Mouse (Mus musculus) intestine, postnatal 0 days (tissue): ENCODE measurements at regions not wholly inside any gene's neighbourhood (a gene's known extent, or its start where the extent isn't known, plus 50 kb on each side); places are given as distances from the start of the nearest gene placed in this dataset.

Experiments
- ATAC-seq: fragments of 200-750 bp; cut with Nextera tagmentation; 2 replicates; pipeline ENCODE4 v1.8.0; 2017; ENCODE audit warnings: mild to moderate bottlenecking, moderate TSS enrichment, moderate library complexity
- H3K27ac ChIP-seq: fragments of 300-500 bp; sonication (generic); 2 replicates; pipeline ENCODE4 v1.5.1; 2014; ENCODE audit warnings: mild to moderate bottlenecking, low read depth, low read length, moderate library complexity
- H3K27me3 ChIP-seq: fragments of 300-500 bp; sonication (generic); replicated peaks from 2 replicates; pipeline ENCODE4 v1.6.1; 2014; ENCODE audit warnings: low read length, mixed read lengths; ENCODE audit not compliant: control insufficient read depth, insufficient read depth
- H3K36me3 ChIP-seq: fragments of 300-500 bp; sonication (generic); 2 replicates; pipeline ENCODE4 v1.6.1; 2014; ENCODE audit warnings: mild to moderate bottlenecking, moderate library complexity; ENCODE audit not compliant: control insufficient read depth, insufficient read depth
- H3K4me1 ChIP-seq: fragments of 300-500 bp; sonication (generic); replicated peaks from 2 replicates; pipeline ENCODE4 v1.6.1; 2014; ENCODE audit warnings: antibody characterized with exemption, low read length, mixed read lengths; ENCODE audit not compliant: control insufficient read depth, insufficient read depth
- H3K4me2 ChIP-seq: fragments of 300-500 bp; sonication (generic); replicated peaks from 2 replicates; pipeline ENCODE4 v1.6.1; 2014; ENCODE audit warnings: low read depth, mild to moderate bottlenecking, moderate library complexity
- H3K4me3 ChIP-seq: fragments of 300-500 bp; sonication (generic); 2 replicates; pipeline ENCODE4 v1.5.1; 2014; ENCODE audit warnings: low read depth, low read length
- H3K9ac ChIP-seq: fragments of 300-500 bp; sonication (generic); 2 replicates; pipeline ENCODE4 v1.6.1; 2014; ENCODE audit warnings: mild to moderate bottlenecking, low read depth, low read length
- H3K9me3 ChIP-seq: fragments of 300-500 bp; sonication (generic); 2 replicates; pipeline ENCODE4 v1.6.1; 2016; ENCODE audit warnings: mixed run types; ENCODE audit not compliant: control insufficient read depth
- CTCF ChIP-seq: sonication (generic); IDR thresholded peaks from 2 replicates; pipeline ENCODE4 v1.5.1; 2016; ENCODE audit warnings: low read depth, mild to moderate bottlenecking, control low read depth, antibody characterized with exemption, moderate library complexity
- WGBS: fragments of 180-500 bp; shearing (Covaris S2); extraction: QIAGEN DNeasy Blood & Tissue Kit; methylation state at CpG from one replicate; pipeline ENCODE4 v1.1.7; 2014; 5-methylcytosine and 5-hydroxymethylcytosine counted together

GRCm38 (mm10) chr2:17939183-17939856 lies 57.4 kb downstream of the H2al2a start:
- no peak for TF ChIP-seq CTCF
- WGBS, result 60% methylated on average over 4 of the region's 4 CpGs
- H3K27ac ChIP-seq, result no peak overlapping the region
- no peak overlapping the region for H3K9ac ChIP-seq
- H3K27me3 ChIP-seq, result no peaks in the 10 kb centered on the region
- H3K4me1 ChIP-seq, result no peaks in the 10 kb centered on the region
- no peak overlapping the region for H3K4me2 ChIP-seq
- H3K9me3 ChIP-seq, result no peaks in the 10 kb centered on the region
- ATAC-seq, result no peak
- no peak overlapping the region for H3K4me3 ChIP-seq
- no peaks in the 10 kb centered on the region for H3K36me3 ChIP-seq

- H3K9me3 ChIP-seq, result no peaks in the 10 kb centered on the region
- H3K4me1 ChIP-seq, result no peaks in the 10 kb centered on the region
- 63% methylated on average over 4 of the region's 4 CpGs for WGBS
- no peak overlapping the region for H3K4me3 ChIP-seq
- H3K27me3 ChIP-seq, result no peaks in the 10 kb centered on the region
- H3K27ac ChIP-seq, result no peak overlapping the region
- ATAC-seq, result no peak
- no peak for TF ChIP-seq CTCF
- no peaks in the 10 kb centered on the region for H3K36me3 ChIP-seq
- H3K9ac ChIP-seq, result no peak overlapping the region
- no peak overlapping the region for H3K4me2 ChIP-seq
Measured at GRCm38 (mm10) chr2:17936527-17937139, 60.1 kb downstream of the H2al2a start.

GRCm38 (mm10) chr2:17935916-17936315 lies 60.8 kb downstream of the H2al2a start:
- 82% methylated on average over 12 of the region's 12 CpGs for WGBS
- Histone ChIP-seq H3K9ac (no peak overlapping the region), H3K27me3 (no peaks in the 10 kb centered on the region), H3K27ac (no peak overlapping the region), H3K4me1 (no peaks in the 10 kb centered on the region), H3K9me3 (no peaks in the 10 kb centered on the region), H3K4me3 (no peak overlapping the region), H3K4me2 (no peak overlapping the region), H3K36me3 (no peaks in the 10 kb centered on the region)
- TF ChIP-seq CTCF, result no peak
- no peak for ATAC-seq

- WGBS, result 96% methylated on average over 6 of the region's 6 CpGs
- no peak for TF ChIP-seq CTCF
- Histone ChIP-seq H3K9me3 (no peaks in the 10 kb centered on the region), H3K9ac (no peak overlapping the region), H3K27ac (no peak overlapping the region), H3K4me3 (no peak overlapping the region), H3K27me3 (no peaks in the 10 kb centered on the region), H3K36me3 (no peaks in the 10 kb centered on the region), H3K4me2 (no peak overlapping the region), H3K4me1 (no peaks in the 10 kb centered on the region)
- no peak for ATAC-seq
Measured at GRCm38 (mm10) chr2:17935466-17935865, 61.3 kb downstream of the H2al2a start.

GRCm38 (mm10) chr2:17934610-17935009 lies 62.1 kb downstream of the H2al2a start:
- ATAC-seq, result no peak
- 93% methylated on average over 10 of the region's 10 CpGs for WGBS
- no peaks in the 10 kb centered on the region for H3K27me3 ChIP-seq
- H3K4me2 ChIP-seq, result no peak overlapping the region
- TF ChIP-seq CTCF, result no peak
- no peak overlapping the region for H3K27ac ChIP-seq
- H3K36me3 ChIP-seq, result no peaks in the 10 kb centered on the region
- no peak overlapping the region for H3K9ac ChIP-seq
- no peak overlapping the region for H3K4me3 ChIP-seq
- no peaks in the 10 kb centered on the region for H3K4me1 ChIP-seq
- no peaks in the 10 kb centered on the region for H3K9me3 ChIP-seq

- no peak for ATAC-seq
- Histone ChIP-seq H3K36me3 (no peaks in the 10 kb centered on the region), H3K4me3 (no peak overlapping the region), H3K27me3 (no peaks in the 10 kb centered on the region), H3K9ac (no peak overlapping the region), H3K4me2 (no peak overlapping the region), H3K27ac (no peak overlapping the region), H3K4me1 (no peaks in the 10 kb centered on the region), H3K9me3 (no peaks in the 10 kb centered on the region)
- 70% methylated on average over 15 of the region's 15 CpGs for WGBS
- no peak for TF ChIP-seq CTCF
Measured at GRCm38 (mm10) chr2:17932932-17933790, 63.6 kb downstream of the H2al2a start.
